Mouse (Mus musculus) c-Kit-positive CD71-negative TER-119-negative erythroid progenitor cells, embryonic 14.5 days (primary cell): Measurements from ENCODE around the gene Zfp991.
"Not testable (repeated sequence)": the region's sequence is repeated elsewhere in the genome, so short reads cannot be mapped to it uniquely, and the experiment has no call there.

ENCODE experiments used
- DNase-seq: peaks from one replicate; pipeline ENCODE4 v3.0.0-alpha.2; 2013; ENCODE audit warnings: low read depth

Gene Zfp991

GRCm38 (mm10) chr4:147186824-147187223 lies 55.0 kb downstream of the Zfp991 start:
- DNase-seq: not testable (repeated sequence)

GRCm38 (mm10) chr4:147187283-147187965 lies 55.6 kb downstream of the Zfp991 start:
- not testable (repeated sequence) for DNase-seq

GRCm38 (mm10) chr4:147195186-147195585 lies 63.3 kb downstream of the Zfp991 start:
- DNase-seq: not testable (repeated sequence)

- DNase-seq: not testable (repeated sequence)
Measured at GRCm38 (mm10) chr4:147197210-147197609, 65.4 kb downstream of the Zfp991 start.

GRCm38 (mm10) chr4:147199055-147199750 lies 67.4 kb downstream of the Zfp991 start:
- not testable (repeated sequence) for DNase-seq

- not testable (repeated sequence) for DNase-seq
Measured at GRCm38 (mm10) chr4:147201920-147202660, 70.3 kb downstream of the Zfp991 start.

- DNase-seq: not testable (repeated sequence)
Measured at GRCm38 (mm10) chr4:147212182-147212928, 80.5 kb downstream of the Zfp991 start.

- DNase-seq: not testable (repeated sequence)
Measured at GRCm38 (mm10) chr4:147214233-147214632, 82.4 kb downstream of the Zfp991 start.

GRCm38 (mm10) chr4:147217676-147218075 lies 85.8 kb downstream of the Zfp991 start:
- DNase-seq: not testable (repeated sequence)

- not testable (repeated sequence) for DNase-seq
Measured at GRCm38 (mm10) chr4:147219319-147220070, 87.7 kb downstream of the Zfp991 start.

- DNase-seq: not testable (repeated sequence)
Measured at GRCm38 (mm10) chr4:147220226-147220625, 88.4 kb downstream of the Zfp991 start.

- DNase-seq: not testable (repeated sequence)
Measured at GRCm38 (mm10) chr4:147222021-147222420, 90.2 kb downstream of the Zfp991 start.

GRCm38 (mm10) chr4:147223778-147224435 lies 92.1 kb downstream of the Zfp991 start:
- DNase-seq: not testable (repeated sequence)

- not testable (repeated sequence) for DNase-seq
Measured at GRCm38 (mm10) chr4:147225616-147226015, 93.8 kb downstream of the Zfp991 start.

GRCm38 (mm10) chr4:147230026-147230425 lies 98.2 kb downstream of the Zfp991 start:
- not testable (repeated sequence) for DNase-seq
